Mouse (Mus musculus) erythroblast, embryonic 14.5 days (primary cell): ENCODE measurements around the gene Tmem237.

Source experiments
- GATA1 ChIP-seq: IDR thresholded peaks from 2 replicates; pipeline ENCODE4 v1.6.1; 2012; ENCODE audit warnings: low read length, inconsistent platforms, mixed read lengths
- TAL1 ChIP-seq: IDR thresholded peaks from 3 replicates; pipeline ENCODE4 v1.6.1; 2012; ENCODE audit warnings: low read length, inconsistent platforms, mixed read lengths

- TF ChIP-seq GATA1 (no peak), TAL1 (no peak)
These were observed 68.9 kb downstream of the Tmem237 start for GRCm38 (mm10) chr1:59051306-59051705.
